ENCODE assay signal across 11 mouse cellular contexts in genomic region chr11:83572223-83572622, GRCm38 (mm10). TPM values are rescaled to one million over a fixed set of nuclear protein-coding genes. Genes with fewer than 3 reads are reported as not detected.
DNase-seq lines count a peak whose midpoint lies in the region; ATAC-seq and TF ChIP-seq lines count a peak whose summit lies in the region.
"Had no signal": no experiment of that assay in that cellular context is flagged by ENCODE, and none has a peak within 500 bp of the region (broad histone marks: within the 10 kb centered on the region; RNA-seq: fewer than 3 reads in every experiment).

No protein-coding gene starts in this region.

- H3K36me3 ChIP-seq in liver, postnatal 0 days (replicated peaks; ENCODE audit: insufficient read depth, low read length): no peaks in the 10 kb centered on the region
- no peaks in the 10 kb centered on the region for H3K36me3 ChIP-seq in hindbrain, postnatal 0 days (ENCODE audit: insufficient read depth, low read length)
- H3K36me3 ChIP-seq in forebrain, embryonic 11.5 days (ENCODE audit: control insufficient read depth, insufficient read depth, low read length): no peaks in the 10 kb centered on the region
- H3K36me3 ChIP-seq: embryonic facial prominence, embryonic 15.5 days; hindbrain, embryonic 13.5 days; limb, embryonic 12.5 days had no signal

- TF ChIP-seq EP300 in liver, postnatal 0 days (IDR thresholded peaks at IDR 0.05; ENCODE audit: low read depth): no peak

- peak; percentile 76 for ATAC-seq in common myeloid progenitor, adult 5-6 weeks (replicated peaks; ENCODE audit: low read depth, poor library complexity, severe bottlenecking)
- peak; percentile 48 for ATAC-seq in liver, postnatal 0 days
- no peak for ATAC-seq in hindbrain, postnatal 0 days
- ATAC-seq in forebrain, embryonic 11.5 days (replicated peaks; ENCODE audit: low FRiP score): no peak

- DNase-seq in gastrocnemius, postnatal 25 days: peak; percentile 21
- DNase-seq in gastrocnemius, adult 8-10 months (ENCODE audit: low spot score in 2 of 2): no peak
- peak; percentile 48 for DNase-seq in A20 (ENCODE audit: low read depth, low spot score)
- DNase-seq in liver, postnatal 0 days: peak; percentile 37
- DNase-seq in hindbrain, postnatal 0 days (ENCODE audit: low spot score): no peak
- DNase-seq in forebrain, embryonic 11.5 days (ENCODE audit: low spot score): no peak
- no peak for DNase-seq in left cerebral cortex, adult 18-20 months (ENCODE audit: low spot score in 2 of 2)

- H3K27ac ChIP-seq in liver, postnatal 0 days (ENCODE audit: low read depth): 0 out of 2 replicates have a peak overlapping the region, but pooled peaks have one; percentile 23
- no peak overlapping the region for H3K27ac ChIP-seq in hindbrain, postnatal 0 days
- H3K27ac ChIP-seq in forebrain, embryonic 11.5 days (ENCODE audit: low read depth, low read length): no peak overlapping the region
- H3K27ac ChIP-seq: embryonic facial prominence, embryonic 15.5 days; hindbrain, embryonic 13.5 days; limb, embryonic 12.5 days had no signal

- peaks cover 18% of the 10 kb centered on the region for H3K4me1 ChIP-seq in liver, postnatal 0 days (ENCODE audit: insufficient read depth)
- no peaks in the 10 kb centered on the region for H3K4me1 ChIP-seq in hindbrain, postnatal 0 days (ENCODE audit: insufficient read depth, low read length)
- H3K4me1 ChIP-seq in forebrain, embryonic 11.5 days (replicated peaks; ENCODE audit: control insufficient read depth, insufficient read depth, low read length): no peaks in the 10 kb centered on the region
- H3K4me1 ChIP-seq: embryonic facial prominence, embryonic 15.5 days; hindbrain, embryonic 13.5 days; limb, embryonic 12.5 days had no signal

- H3K9me3 ChIP-seq in liver, postnatal 0 days (ENCODE audit: low read length): no peaks in the 10 kb centered on the region
- H3K9me3 ChIP-seq in hindbrain, postnatal 0 days (ENCODE audit: low read length): no peaks in the 10 kb centered on the region
- no peaks in the 10 kb centered on the region for H3K9me3 ChIP-seq in forebrain, embryonic 11.5 days (ENCODE audit: control insufficient read depth, low read length)
- H3K9me3 ChIP-seq: embryonic facial prominence, embryonic 15.5 days; hindbrain, embryonic 13.5 days; limb, embryonic 12.5 days had no signal

- H3K9ac ChIP-seq in liver, postnatal 0 days (replicated peaks): no peak overlapping the region
- H3K9ac ChIP-seq in hindbrain, postnatal 0 days (replicated peaks; ENCODE audit: low read length): no peak overlapping the region
- H3K9ac ChIP-seq in forebrain, embryonic 11.5 days (ENCODE audit: low read length): no peak overlapping the region
- H3K9ac ChIP-seq: embryonic facial prominence, embryonic 15.5 days; hindbrain, embryonic 13.5 days; limb, embryonic 12.5 days had no signal

- TF ChIP-seq CTCF in liver, postnatal 0 days (IDR thresholded peaks at IDR 0.05; ENCODE audit: low read depth): no peak
- TF ChIP-seq CTCF in hindbrain, postnatal 0 days (IDR thresholded peaks at IDR 0.05; ENCODE audit: low read depth): no peak

- WGBS in liver, postnatal 0 days (ENCODE audit: insufficient replicate concordance): 19% methylated on average over 8 of the region's 8 CpGs
- 87% methylated on average over 8 of the region's 8 CpGs for WGBS in hindbrain, postnatal 0 days
- 93% methylated on average over 8 of the region's 8 CpGs for WGBS in forebrain, embryonic 11.5 days

- H3K4me3 ChIP-seq in liver, postnatal 0 days (ENCODE audit: low read depth, low read length): no peak overlapping the region
- H3K4me3 ChIP-seq in hindbrain, postnatal 0 days (ENCODE audit: low read length): no peak overlapping the region
- no peak overlapping the region for H3K4me3 ChIP-seq in forebrain, embryonic 11.5 days (ENCODE audit: low read depth, low read length)
- H3K4me3 ChIP-seq: embryonic facial prominence, embryonic 15.5 days; hindbrain, embryonic 13.5 days; limb, embryonic 12.5 days had no signal

- H3K4me2 ChIP-seq in liver, postnatal 0 days (ENCODE audit: low read depth, low read length): no peak overlapping the region
- no peak overlapping the region for H3K4me2 ChIP-seq in hindbrain, postnatal 0 days (ENCODE audit: low read depth, low read length)
- H3K4me2 ChIP-seq in forebrain, embryonic 11.5 days (ENCODE audit: low read depth, low read length, severe bottlenecking): no peak overlapping the region
- H3K4me2 ChIP-seq: embryonic facial prominence, embryonic 15.5 days; hindbrain, embryonic 13.5 days; limb, embryonic 12.5 days had no signal

- no peaks in the 10 kb centered on the region for H3K27me3 ChIP-seq in liver, postnatal 0 days (ENCODE audit: insufficient read depth, low read length)
- no peaks in the 10 kb centered on the region for H3K27me3 ChIP-seq in hindbrain, postnatal 0 days (ENCODE audit: insufficient read depth, low read length)
- H3K27me3 ChIP-seq in forebrain, embryonic 11.5 days (ENCODE audit: control insufficient read depth, insufficient read depth, low read length): no peaks in the 10 kb centered on the region
- H3K27me3 ChIP-seq: embryonic facial prominence, embryonic 15.5 days; hindbrain, embryonic 13.5 days; limb, embryonic 12.5 days had no signal

RNA-seq across cellular contexts. Expression of gene Ccl9, which starts 6.2 kb away (rescaled TPM):
- 1 to 10 TPM; 4.0 to 5.0 TPM for total RNA-seq in gastrocnemius, postnatal 25 days (2021)
- 1 to 10 TPM in 3 of 4 experiments, under 1 TPM in 1; 0.07 to 2.7 (median 1.4) TPM for total RNA-seq in gastrocnemius, adult 8-10 months (2022)
- 81.3 and 91.6 TPM in 2 replicates for total RNA-seq in common myeloid progenitor, adult 5-6 weeks (2017)
- polyA plus RNA-seq in liver, postnatal 0 days (2015; fragmentation: Nextera tagmentation; extraction: Ambion mirVana): 92.6 and 107 TPM in 2 replicates
- 0.97 and 1.9 TPM in 2 replicates for total RNA-seq in hindbrain, postnatal 0 days (2014; rRNA removed)
- polyA plus RNA-seq in hindbrain, postnatal 0 days (2015; fragmentation: Nextera tagmentation; extraction: Ambion mirVana): 1.7 and 1.9 TPM in 2 replicates
- polyA plus RNA-seq in forebrain, embryonic 11.5 days (2014; fragmentation: Nextera tagmentation; extraction: Ambion mirVana): 1.1 and 1.3 TPM in 2 replicates
- 1 to 10 TPM; 2.7 to 2.8 TPM for total RNA-seq in left cerebral cortex, adult 18-20 months (2021)

RNA-seq across cellular contexts. Expression of gene Ccl6, which starts 20.7 kb away (rescaled TPM):
- total RNA-seq in gastrocnemius, postnatal 25 days (2021): 1 to 10 TPM; 4.7 to 8.4 TPM
- 1 to 10 TPM in 3 of 4 experiments, under 1 TPM in 1; 0.73 to 4.7 (median 2.2) TPM for total RNA-seq in gastrocnemius, adult 8-10 months (2022)
- 1.8 and 2.1 TPM in 2 replicates for total RNA-seq in common myeloid progenitor, adult 5-6 weeks (2017)
- 46.9 and 55.2 TPM in 2 replicates for polyA plus RNA-seq in liver, postnatal 0 days (2015; fragmentation: Nextera tagmentation; extraction: Ambion mirVana)
- 0.40 TPM in 1 of 2 replicates, not detected in the other for total RNA-seq in hindbrain, postnatal 0 days (2014; rRNA removed)
- polyA plus RNA-seq in hindbrain, postnatal 0 days (2015; fragmentation: Nextera tagmentation; extraction: Ambion mirVana): 3.3 and 3.7 TPM in 2 replicates
- 0.80 and 0.89 TPM in 2 replicates for polyA plus RNA-seq in forebrain, embryonic 11.5 days (2014; fragmentation: Nextera tagmentation; extraction: Ambion mirVana)
- under 1 TPM; 0.75 to 0.98 TPM for total RNA-seq in left cerebral cortex, adult 18-20 months (2021)

RNA-seq across cellular contexts. Expression of gene Ccl5, which starts 41.9 kb away (rescaled TPM):
- not detected for total RNA-seq in gastrocnemius, postnatal 25 days (2021)
- not detected for total RNA-seq in gastrocnemius, adult 8-10 months (2022)
- total RNA-seq in common myeloid progenitor, adult 5-6 weeks (2017): 2.1 and 6.3 TPM in 2 replicates
- 8.6 and 12.7 TPM in 2 replicates for polyA plus RNA-seq in liver, postnatal 0 days (2015; fragmentation: Nextera tagmentation; extraction: Ambion mirVana)
- total RNA-seq in hindbrain, postnatal 0 days (2014; rRNA removed): not detected in 2 replicates
- polyA plus RNA-seq in hindbrain, postnatal 0 days (2015; fragmentation: Nextera tagmentation; extraction: Ambion mirVana): 0.38 TPM in 1 of 2 replicates, not detected in the other
- polyA plus RNA-seq in forebrain, embryonic 11.5 days (2014; fragmentation: Nextera tagmentation; extraction: Ambion mirVana): not detected in 2 replicates
- not detected for total RNA-seq in left cerebral cortex, adult 18-20 months (2021)
- polyA plus RNA-seq: hindbrain, embryonic 13.5 days; limb, embryonic 12.5 days had no signal

RNA-seq across cellular contexts. Expression of gene Heatr9, which starts 50.2 kb away (rescaled TPM):
- total RNA-seq in gastrocnemius, postnatal 25 days (2021): not detected
- total RNA-seq in gastrocnemius, adult 8-10 months (2022): not detected
- total RNA-seq in common myeloid progenitor, adult 5-6 weeks (2017): not detected in 2 replicates
- polyA plus RNA-seq in liver, postnatal 0 days (2015; fragmentation: Nextera tagmentation; extraction: Ambion mirVana): not detected in 2 replicates
- not detected in 2 replicates for total RNA-seq in hindbrain, postnatal 0 days (2014; rRNA removed)
- not detected in 2 replicates for polyA plus RNA-seq in hindbrain, postnatal 0 days (2015; fragmentation: Nextera tagmentation; extraction: Ambion mirVana)
- not detected in 2 replicates for polyA plus RNA-seq in forebrain, embryonic 11.5 days (2014; fragmentation: Nextera tagmentation; extraction: Ambion mirVana)
- total RNA-seq in left cerebral cortex, adult 18-20 months (2021): not detected
- polyA plus RNA-seq: embryonic facial prominence, embryonic 15.5 days; hindbrain, embryonic 13.5 days; limb, embryonic 12.5 days had no signal

Comparison
In these comparisons a context has a peak if more than half of its experiments do, and no peak if none do; other contexts are left out.
1. DNase-seq: peak in gastrocnemius, postnatal 25 days (single experiment), A20 (single experiment) and liver, postnatal 0 days (single experiment); none in gastrocnemius, adult 8-10 months (0 of 2), hindbrain, postnatal 0 days (single experiment), forebrain, embryonic 11.5 days (single experiment) and left cerebral cortex, adult 18-20 months (0 of 2).
2. ATAC-seq: peak in common myeloid progenitor, adult 5-6 weeks (single experiment) and liver, postnatal 0 days (single experiment); none in hindbrain, postnatal 0 days (single experiment) and forebrain, embryonic 11.5 days (single experiment).
3. RNA of gene Ccl9, which starts 6.2 kb away (total RNA-seq): 81.3 to 91.6 TPM in common myeloid progenitor, adult 5-6 weeks; 4.0 to 5.0 TPM in gastrocnemius, postnatal 25 days, 2.7 to 2.8 TPM in left cerebral cortex, adult 18-20 months, 0.97 to 1.9 TPM in hindbrain, postnatal 0 days and 0.07 to 2.7 TPM in gastrocnemius, adult 8-10 months; every median in the first group is over 10 times any median in the second.